Mouse (Mus musculus): ENCODE measurements at regions not wholly inside any gene's neighbourhood (a gene's known extent, or its start where the extent isn't known, plus 50 kb on each side); places are given as distances from the start of the nearest gene placed in this dataset.

GRCm38 (mm10) chrX:85481326-85481725 lies 92.5 kb upstream of the Tab3 start:
- Histone ChIP-seq H3K9ac (ENCODE audit: low read length) (no peak overlapping the region), H3K27me3 (ENCODE audit: control insufficient read depth, insufficient read depth, low read length) (no peaks in the 10 kb centered on the region), H3K4me3 (ENCODE audit: low read depth, low read length) (no peak overlapping the region), H3K9me3 (ENCODE audit: control insufficient read depth, low read length) (no peaks in the 10 kb centered on the region), H3K4me1 (replicated peaks; ENCODE audit: control insufficient read depth, insufficient read depth) (no peaks in the 10 kb centered on the region), H3K36me3 (ENCODE audit: control insufficient read depth, insufficient read depth, low read length) (no peaks in the 10 kb centered on the region), H3K27ac (replicated peaks) (no peak overlapping the region), H3K4me2 (replicated peaks; ENCODE audit: low read depth) (no peak overlapping the region)
- DNase-seq (ENCODE audit: low spot score) (no peak), ATAC-seq (ENCODE audit: low FRiP score, low TSS enrichment) (no peak)
- 35% methylated on average over 5 of the region's 5 CpGs for WGBS
- TF ChIP-seq CTCF (IDR thresholded peaks at IDR 0.05; ENCODE audit: low read depth) (peak; percentile 74), EP300 (optimal IDR thresholded peaks at IDR 0.05) (no peak)

GRCm38 (mm10) chrX:85496943-85497342 lies 76.9 kb upstream of the Tab3 start:
- DNase-seq (ENCODE audit: low spot score), result no peak
- 58% methylated on average over 1 of the region's 1 CpGs for WGBS
- Histone ChIP-seq H3K27me3 (ENCODE audit: control insufficient read depth, insufficient read depth, low read length) (no peaks in the 10 kb centered on the region), H3K27ac (replicated peaks) (no peak overlapping the region), H3K4me3 (ENCODE audit: low read depth, low read length) (no peak overlapping the region), H3K9me3 (ENCODE audit: control insufficient read depth, low read length) (no peaks in the 10 kb centered on the region), H3K4me1 (replicated peaks; ENCODE audit: control insufficient read depth, insufficient read depth) (no peaks in the 10 kb centered on the region), H3K9ac (ENCODE audit: low read length) (no peak overlapping the region), H3K36me3 (ENCODE audit: control insufficient read depth, insufficient read depth, low read length) (no peaks in the 10 kb centered on the region), H3K4me2 (replicated peaks; ENCODE audit: low read depth) (no peak overlapping the region)
- TF ChIP-seq CTCF (IDR thresholded peaks at IDR 0.05; ENCODE audit: low read depth) (peak; percentile 59), EP300 (optimal IDR thresholded peaks at IDR 0.05) (no peak)
- no peak for ATAC-seq (ENCODE audit: low FRiP score, low TSS enrichment)
